8 mouse cellular contexts compared by ENCODE assay signal in genomic region chr1:36474646-36475045, GRCm38 (mm10). TPM values are rescaled to one million over a fixed set of nuclear protein-coding genes. Genes with fewer than 3 reads are reported as not detected.
DNase-seq lines count a peak whose midpoint lies in the region; ATAC-seq and TF ChIP-seq lines count a peak whose summit lies in the region.

No protein-coding gene starts in this region.

- WGBS in heart, postnatal 0 days: 62% methylated on average over 3 of the region's 3 CpGs
- 42% methylated on average over 3 of the region's 3 CpGs for WGBS in kidney, embryonic 15.5 days
- 70% methylated on average over 3 of the region's 3 CpGs for WGBS in midbrain, embryonic 16.5 days

- intact Hi-C loops in heart, postnatal 36 days (cut with DNase I): loop anchor here (5.0 kb wide), 1 partner anchor 167 kb away; the partner anchor contains the start of gene Arid5a

- peak overlapping the region; percentile 89 for H3K4me2 ChIP-seq in heart, postnatal 0 days (ENCODE audit: low read depth, low read length)
- H3K4me2 ChIP-seq in kidney, embryonic 15.5 days: peak overlapping the region; percentile 77
- peak overlapping the region; percentile 80 for H3K4me2 ChIP-seq in midbrain, embryonic 16.5 days (ENCODE audit: low read length)

- TF ChIP-seq CTCF in heart, postnatal 0 days (IDR thresholded peaks at IDR 0.05; ENCODE audit: low read depth): no peak
- no peak for TF ChIP-seq CTCF in embryonic fibroblast, embryonic 13.5 days (IDR thresholded peaks at IDR 0.05; ENCODE audit: borderline replicate concordance, insufficient read depth, low read length)

- no peaks in the 10 kb centered on the region for H3K36me3 ChIP-seq in heart, postnatal 0 days (replicated peaks; ENCODE audit: control insufficient read depth, insufficient read depth, low read length)
- H3K36me3 ChIP-seq in kidney, embryonic 15.5 days: no peaks in the 10 kb centered on the region
- H3K36me3 ChIP-seq in midbrain, embryonic 16.5 days (ENCODE audit: control insufficient read depth, insufficient read depth, low read length): no peaks in the 10 kb centered on the region

- no peaks in the 10 kb centered on the region for H3K27me3 ChIP-seq in heart, postnatal 0 days (ENCODE audit: control insufficient read depth, insufficient read depth, low read length)
- H3K27me3 ChIP-seq in kidney, embryonic 15.5 days: no peaks in the 10 kb centered on the region
- no peaks in the 10 kb centered on the region for H3K27me3 ChIP-seq in midbrain, embryonic 16.5 days (ENCODE audit: control insufficient read depth, insufficient read depth, low read depth, low read length)

- no peak overlapping the region for H3K9ac ChIP-seq in heart, postnatal 0 days (replicated peaks; ENCODE audit: low read depth, low read length)
- 0 out of 2 replicates have a peak overlapping the region, but pooled peaks have one; percentile 23 for H3K9ac ChIP-seq in kidney, embryonic 15.5 days
- H3K9ac ChIP-seq in midbrain, embryonic 16.5 days (ENCODE audit: low read depth, low read length): no peak overlapping the region

- DNase-seq in heart, postnatal 0 days (ENCODE audit: low spot score): no peak
- DNase-seq in heart, postnatal 36 days: no peak
- no peak for DNase-seq in c-Kit-positive CD71-positive TER-119-positive erythroid progenitor cells, embryonic 14.5 days (ENCODE audit: low spot score)
- no peak for DNase-seq in urinary bladder, adult 2 months (ENCODE audit: low spot score)
- DNase-seq in spleen, adult 12 weeks (ENCODE audit: low spot score): no peak

- TF ChIP-seq POLR2A in embryonic fibroblast, embryonic 13.5 days (IDR thresholded peaks at IDR 0.05; ENCODE audit: low read depth, low read length): no peak

- H3K4me1 ChIP-seq in heart, postnatal 0 days (ENCODE audit: control insufficient read depth, insufficient read depth): peaks cover 39% of the 10 kb centered on the region
- peaks cover 20% of the 10 kb centered on the region for H3K4me1 ChIP-seq in embryonic fibroblast, embryonic 13.5 days (ENCODE audit: control insufficient read depth, insufficient read depth, low read length)
- H3K4me1 ChIP-seq in kidney, embryonic 15.5 days: peaks cover 80% of the 10 kb centered on the region
- peaks cover 49% of the 10 kb centered on the region for H3K4me1 ChIP-seq in midbrain, embryonic 16.5 days (ENCODE audit: control insufficient read depth, insufficient read depth, low read length)

- TF ChIP-seq EP300 in heart, postnatal 0 days (IDR thresholded peaks at IDR 0.05; ENCODE audit: low read depth): no peak

- no peak overlapping the region for H3K4me3 ChIP-seq in heart, postnatal 0 days (ENCODE audit: low read depth, low read length)
- H3K4me3 ChIP-seq in embryonic fibroblast, embryonic 13.5 days (ENCODE audit: insufficient read depth, low read length): peak overlapping the region; percentile 59
- H3K4me3 ChIP-seq in kidney, embryonic 15.5 days (replicated peaks): 0 out of 2 replicates have a peak overlapping the region, but pooled peaks have one; percentile 4
- H3K4me3 ChIP-seq in midbrain, embryonic 16.5 days (ENCODE audit: low read depth, low read length): no peak overlapping the region

- no peaks in the 10 kb centered on the region for H3K9me3 ChIP-seq in heart, postnatal 0 days (replicated peaks; ENCODE audit: control insufficient read depth, low read length)
- no peaks in the 10 kb centered on the region for H3K9me3 ChIP-seq in kidney, embryonic 15.5 days (replicated peaks)
- no peaks in the 10 kb centered on the region for H3K9me3 ChIP-seq in midbrain, embryonic 16.5 days (replicated peaks; ENCODE audit: control insufficient read depth, low read length, poor library complexity, severe bottlenecking)

- no peak overlapping the region for H3K27ac ChIP-seq in heart, postnatal 0 days (ENCODE audit: low read depth)
- H3K27ac ChIP-seq in embryonic fibroblast, embryonic 13.5 days (ENCODE audit: insufficient read depth, low read length): no peak overlapping the region
- no peak overlapping the region for H3K27ac ChIP-seq in kidney, embryonic 15.5 days
- H3K27ac ChIP-seq in midbrain, embryonic 16.5 days (ENCODE audit: low read length): no peak overlapping the region

- ATAC-seq in heart, postnatal 0 days (ENCODE audit: insufficient read depth, low read depth): no peak
- ATAC-seq in kidney, embryonic 15.5 days (replicated peaks; ENCODE audit: low FRiP score): no peak
- no peak for ATAC-seq in midbrain, embryonic 16.5 days

RNA-seq across cellular contexts. Expression of gene Cnnm4, which starts 3.2 kb away (rescaled TPM):
- 5.2 and 7.4 TPM in 2 replicates for total RNA-seq in heart, postnatal 0 days (2014; rRNA removed; ENCODE audit: low replicate concordance)
- polyA plus RNA-seq in heart, postnatal 0 days (2015; fragmentation: Nextera tagmentation; extraction: Ambion mirVana): 3.6 and 4.2 TPM in 2 replicates
- total RNA-seq in heart, postnatal 36 days (2021): 1 to 10 TPM; 3.8 to 4.5 TPM
- 10.4 and 11.6 TPM in 2 replicates for polyA plus RNA-seq in embryonic fibroblast, embryonic 13.5 days (2011; ENCODE audit: insufficient read length, low read depth, missing spikeins)
- 12.3 and 12.4 TPM in 2 replicates for polyA plus RNA-seq in kidney, embryonic 15.5 days (2015; fragmentation: Nextera tagmentation; extraction: Ambion mirVana)
- polyA plus RNA-seq in midbrain, embryonic 16.5 days (2015; fragmentation: Nextera tagmentation; extraction: Ambion mirVana): 9.8 and 11.5 TPM in 2 replicates
- 8.6 and 9.1 TPM in 2 replicates for polyA plus RNA-seq in urinary bladder, adult 2 months (2012; rRNA removed)

RNA-seq across cellular contexts. Expression of gene Lman2l, which starts 29.6 kb away (rescaled TPM):
- total RNA-seq in heart, postnatal 0 days (2014; rRNA removed; ENCODE audit: low replicate concordance): 6.4 and 8.2 TPM in 2 replicates
- polyA plus RNA-seq in heart, postnatal 0 days (2015; fragmentation: Nextera tagmentation; extraction: Ambion mirVana): 22.3 and 25.4 TPM in 2 replicates
- 10 to 100 TPM; 21.6 to 28.0 TPM for total RNA-seq in heart, postnatal 36 days (2021)
- 22.7 and 25.9 TPM in 2 replicates for polyA plus RNA-seq in embryonic fibroblast, embryonic 13.5 days (2011; ENCODE audit: insufficient read length, low read depth, missing spikeins)
- polyA plus RNA-seq in kidney, embryonic 15.5 days (2015; fragmentation: Nextera tagmentation; extraction: Ambion mirVana): 55.7 and 57.7 TPM in 2 replicates
- polyA plus RNA-seq in midbrain, embryonic 16.5 days (2015; fragmentation: Nextera tagmentation; extraction: Ambion mirVana): 65.7 and 73.0 TPM in 2 replicates
- polyA plus RNA-seq in urinary bladder, adult 2 months (2012; rRNA removed): 17.6 and 20.3 TPM in 2 replicates

RNA-seq across cellular contexts. Expression of gene Cnnm3, which starts 37.0 kb away (rescaled TPM):
- 10.2 and 21.4 TPM in 2 replicates for total RNA-seq in heart, postnatal 0 days (2014; rRNA removed; ENCODE audit: low replicate concordance)
- polyA plus RNA-seq in heart, postnatal 0 days (2015; fragmentation: Nextera tagmentation; extraction: Ambion mirVana): 2.0 and 2.2 TPM in 2 replicates
- total RNA-seq in heart, postnatal 36 days (2021): 10 to 100 TPM; 16.0 to 19.2 TPM
- polyA plus RNA-seq in embryonic fibroblast, embryonic 13.5 days (2011; ENCODE audit: insufficient read length, low read depth, missing spikeins): 4.0 and 6.2 TPM in 2 replicates
- polyA plus RNA-seq in kidney, embryonic 15.5 days (2015; fragmentation: Nextera tagmentation; extraction: Ambion mirVana): 3.7 and 4.0 TPM in 2 replicates
- 4.2 and 4.5 TPM in 2 replicates for polyA plus RNA-seq in midbrain, embryonic 16.5 days (2015; fragmentation: Nextera tagmentation; extraction: Ambion mirVana)
- polyA plus RNA-seq in urinary bladder, adult 2 months (2012; rRNA removed): 15.2 and 17.6 TPM in 2 replicates

Comparison
In these comparisons a context has a peak if more than half of its experiments do, and no peak if none do; other contexts are left out.
1. H3K4me3 ChIP-seq: peak in embryonic fibroblast, embryonic 13.5 days (single experiment) and kidney, embryonic 15.5 days (single experiment); none in heart, postnatal 0 days (single experiment) and midbrain, embryonic 16.5 days (single experiment).
2. Peak in every context shown above with its lines, with median percentiles within 50 percentile points of each other: H3K4me2 ChIP-seq.